Mouse (Mus musculus): Measurements from ENCODE around the gene Kif1a. TPM values are rescaled to one million over a fixed set of nuclear protein-coding genes. Genes with fewer than 3 reads are reported as not detected.
A peak's percentile ranks its signal among the peaks of the same experiment; 100 is the strongest.

Gene Kif1a
- polyA plus RNA-seq, 1 experiment: not detected

- H3K4me3 ChIP-seq (ENCODE audit: insufficient read depth, low read length): peak overlapping the region; percentile 5; the same call in 1 of the 2 replicates
- H3K4me1 ChIP-seq (ENCODE audit: control insufficient read depth, insufficient read depth, low read length): no peaks in the 10 kb centered on the region
- no peak for TF ChIP-seq CTCF (IDR thresholded peaks at IDR 0.05; ENCODE audit: low read depth, low read length)
- no peak for TF ChIP-seq POLR2A (IDR thresholded peaks at IDR 0.05; ENCODE audit: borderline replicate concordance, low read depth, low read length)
- no peak overlapping the region for H3K27ac ChIP-seq (ENCODE audit: insufficient read depth, low read depth, low read length)
Observed at GRCm38 (mm10) chr1:93100576-93101491, 917 bp downstream of the Kif1a start.

GRCm38 (mm10) chr1:93100243-93100575 lies 1.5 kb downstream of the Kif1a start:
- Histone ChIP-seq H3K4me1 (ENCODE audit: control insufficient read depth, insufficient read depth, low read length) (no peaks in the 10 kb centered on the region), H3K27ac (ENCODE audit: insufficient read depth, low read depth, low read length) (no peak overlapping the region), H3K4me3 (ENCODE audit: insufficient read depth, low read length) (peak overlapping the region; percentile 5; the same call in 1 of the 2 replicates)
- TF ChIP-seq POLR2A (IDR thresholded peaks at IDR 0.05; ENCODE audit: borderline replicate concordance, low read depth, low read length) (no peak), CTCF (IDR thresholded peaks at IDR 0.05; ENCODE audit: low read depth, low read length) (no peak)

GRCm38 (mm10) chr1:93098956-93099355 lies 2.8 kb downstream of the Kif1a start:
- no peak overlapping the region for H3K27ac ChIP-seq (ENCODE audit: insufficient read depth, low read depth, low read length)
- H3K4me3 ChIP-seq (ENCODE audit: insufficient read depth, low read length): no peak overlapping the region
- TF ChIP-seq CTCF (IDR thresholded peaks at IDR 0.05; ENCODE audit: low read depth, low read length) (no peak), POLR2A (IDR thresholded peaks at IDR 0.05; ENCODE audit: borderline replicate concordance, low read depth, low read length) (no peak)
- no peaks in the 10 kb centered on the region for H3K4me1 ChIP-seq (ENCODE audit: control insufficient read depth, insufficient read depth, low read length)

- Histone ChIP-seq H3K4me1 (ENCODE audit: control insufficient read depth, insufficient read depth, low read length) (no peaks in the 10 kb centered on the region), H3K27ac (ENCODE audit: insufficient read depth, low read depth, low read length) (no peak overlapping the region), H3K4me3 (ENCODE audit: insufficient read depth, low read length) (no peak overlapping the region)
- TF ChIP-seq CTCF (IDR thresholded peaks at IDR 0.05; ENCODE audit: low read depth, low read length) (no peak), POLR2A (IDR thresholded peaks at IDR 0.05; ENCODE audit: borderline replicate concordance, low read depth, low read length) (no peak)
Observed at GRCm38 (mm10) chr1:93092582-93092981, 9.2 kb downstream of the Kif1a start.

GRCm38 (mm10) chr1:93085136-93085535 lies 16.6 kb downstream of the Kif1a start:
- Histone ChIP-seq H3K27ac (ENCODE audit: insufficient read depth, low read depth, low read length) (no peak overlapping the region), H3K4me1 (ENCODE audit: control insufficient read depth, insufficient read depth, low read length) (peaks cover 3% of the 10 kb centered on the region; the same call in 1 of the 2 replicates), H3K4me3 (ENCODE audit: insufficient read depth, low read length) (no peak overlapping the region)
- TF ChIP-seq POLR2A (IDR thresholded peaks at IDR 0.05; ENCODE audit: borderline replicate concordance, low read depth, low read length) (no peak), CTCF (IDR thresholded peaks at IDR 0.05; ENCODE audit: low read depth, low read length) (no peak)

- no peak overlapping the region for H3K27ac ChIP-seq (ENCODE audit: insufficient read depth, low read depth, low read length)
- TF ChIP-seq POLR2A (IDR thresholded peaks at IDR 0.05; ENCODE audit: borderline replicate concordance, low read depth, low read length) (no peak), CTCF (IDR thresholded peaks at IDR 0.05; ENCODE audit: low read depth, low read length) (no peak)
- H3K4me3 ChIP-seq (ENCODE audit: insufficient read depth, low read length): no peak overlapping the region
- peaks cover 3% of the 10 kb centered on the region; the same call in 1 of the 2 replicates for H3K4me1 ChIP-seq (ENCODE audit: control insufficient read depth, insufficient read depth, low read length)
Observed at GRCm38 (mm10) chr1:93083420-93084285, 18.1 kb downstream of the Kif1a start.

- TF ChIP-seq POLR2A (IDR thresholded peaks at IDR 0.05; ENCODE audit: borderline replicate concordance, low read depth, low read length) (no peak), CTCF (IDR thresholded peaks at IDR 0.05; ENCODE audit: low read depth, low read length) (no peak)
- Histone ChIP-seq H3K27ac (ENCODE audit: insufficient read depth, low read depth, low read length) (no peak overlapping the region), H3K4me1 (ENCODE audit: control insufficient read depth, insufficient read depth, low read length) (peaks cover 3% of the 10 kb centered on the region; the same call in 1 of the 2 replicates), H3K4me3 (ENCODE audit: insufficient read depth, low read length) (no peak overlapping the region)
Observed at GRCm38 (mm10) chr1:93082121-93082520, 19.6 kb downstream of the Kif1a start.

- H3K4me3 ChIP-seq (ENCODE audit: insufficient read depth, low read length): no peak overlapping the region
- peaks cover 3% of the 10 kb centered on the region; the same call in 1 of the 2 replicates for H3K4me1 ChIP-seq (ENCODE audit: control insufficient read depth, insufficient read depth, low read length)
- no peak overlapping the region for H3K27ac ChIP-seq (ENCODE audit: insufficient read depth, low read depth, low read length)
- no peak for TF ChIP-seq POLR2A (IDR thresholded peaks at IDR 0.05; ENCODE audit: borderline replicate concordance, low read depth, low read length)
- peak; percentile 72 for TF ChIP-seq CTCF (IDR thresholded peaks at IDR 0.05; ENCODE audit: low read depth, low read length)
Observed at GRCm38 (mm10) chr1:93080930-93081589, 20.7 kb downstream of the Kif1a start.

GRCm38 (mm10) chr1:93079602-93080001 lies 22.1 kb downstream of the Kif1a start:
- Histone ChIP-seq H3K4me3 (ENCODE audit: insufficient read depth, low read length) (no peak overlapping the region), H3K4me1 (ENCODE audit: control insufficient read depth, insufficient read depth, low read length) (peaks cover 3% of the 10 kb centered on the region; the same call in 1 of the 2 replicates), H3K27ac (ENCODE audit: insufficient read depth, low read depth, low read length) (no peak overlapping the region)
- TF ChIP-seq POLR2A (IDR thresholded peaks at IDR 0.05; ENCODE audit: borderline replicate concordance, low read depth, low read length) (no peak), CTCF (IDR thresholded peaks at IDR 0.05; ENCODE audit: low read depth, low read length) (no peak)
